Mouse (Mus musculus) heart, embryonic 11.5 days (tissue): ENCODE measurements around the gene Plcg2. TPM values are rescaled to one million over a fixed set of nuclear protein-coding genes. Genes with fewer than 3 reads are reported as not detected.
A peak's percentile ranks its signal among the peaks of the same experiment; 100 is the strongest.

Experiments used
- ATAC-seq: fragments of 200-750 bp; cut with Nextera tagmentation; replicated peaks from 2 replicates; pipeline ENCODE4 v1.8.0; 2017; ENCODE audit warnings: moderate library complexity; ENCODE audit not compliant: insufficient number of reproducible peaks, low FRiP score, low TSS enrichment
- H3K27ac ChIP-seq: fragments of 300-500 bp; sonication (generic); 2 replicates; pipeline ENCODE4 v1.5.1; 2014; ENCODE audit warnings: mild to moderate bottlenecking, low read depth, low read length
- H3K27me3 ChIP-seq: fragments of 300-500 bp; sonication (generic); 2 replicates; pipeline ENCODE4 v1.6.1; 2014; ENCODE audit warnings: mild to moderate bottlenecking, low read length, mixed read lengths; ENCODE audit not compliant: control insufficient read depth, insufficient read depth
- H3K36me3 ChIP-seq: fragments of 300-500 bp; sonication (generic); 2 replicates; pipeline ENCODE4 v1.6.1; 2014; ENCODE audit warnings: mild to moderate bottlenecking, low read length, moderate library complexity, mixed read lengths; ENCODE audit not compliant: control insufficient read depth, insufficient read depth
- H3K4me1 ChIP-seq: fragments of 300-500 bp; sonication (generic); 2 replicates; pipeline ENCODE4 v1.6.1; 2014; ENCODE audit warnings: low read length; ENCODE audit not compliant: control insufficient read depth, insufficient read depth
- H3K4me2 ChIP-seq: fragments of 300-500 bp; sonication (generic); 2 replicates; pipeline ENCODE4 v1.6.1; 2014; ENCODE audit warnings: mild to moderate bottlenecking, moderate library complexity
- H3K4me3 ChIP-seq: fragments of 300-500 bp; sonication (generic); 2 replicates; pipeline ENCODE4 v1.5.1; 2014; ENCODE audit warnings: low read depth, low read length
- H3K9ac ChIP-seq: fragments of 300-500 bp; sonication (generic); 2 replicates; pipeline ENCODE4 v1.6.1; 2014; ENCODE audit warnings: mild to moderate bottlenecking, low read depth, low read length, moderate library complexity
- H3K9me3 ChIP-seq: fragments of 300-500 bp; sonication (generic); replicated peaks from 2 replicates; pipeline ENCODE4 v1.6.1; 2016; ENCODE audit warnings: low read length; ENCODE audit not compliant: control insufficient read depth
- WGBS: fragments of 180-500 bp; shearing (Covaris S2); extraction: QIAGEN DNeasy Blood & Tissue Kit; methylation state at CpG from one replicate; pipeline ENCODE4 v1.1.7; 2014; ENCODE audit not compliant: insufficient replicate concordance; 5-methylcytosine and 5-hydroxymethylcytosine counted together
- polyA plus RNA-seq: library from polyadenylated mRNA; unstranded; fragments of >200 nt; fragmentation: Nextera tagmentation; extraction: Ambion mirVana; gene quantifications from 2 replicates; pipeline ENCODE4 v1.2.1, GENCODE M21; 2014

Plcg2 gene
- polyA plus RNA-seq, 1 experiment from 2014 or later, result 4.7 TPM

DNA sequence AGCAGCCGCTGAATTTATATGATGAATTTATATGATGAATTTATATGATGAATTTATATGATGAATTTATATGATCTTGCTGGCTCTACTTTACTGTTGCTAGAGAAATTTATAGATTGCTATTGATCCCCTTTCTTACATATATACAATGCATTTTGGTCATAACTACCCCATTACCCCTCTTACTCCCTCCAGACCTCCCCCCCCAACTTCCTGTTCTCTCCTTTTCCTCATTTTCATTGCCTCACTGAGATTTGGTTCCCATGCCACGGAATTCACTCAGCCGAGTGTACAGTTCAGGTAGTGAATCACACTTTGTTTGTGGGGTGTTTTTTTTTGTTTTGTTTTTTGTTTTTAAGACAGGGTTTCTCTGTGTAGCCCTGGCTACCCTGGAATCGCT is 20.8 kb downstream of the Plcg2 start:
- Histone ChIP-seq H3K9ac (no peak overlapping the region), H3K27ac (no peak overlapping the region), H3K27me3 (no peaks in the 10 kb centered on the region), H3K4me2 (no peak overlapping the region), H3K4me3 (no peak overlapping the region), H3K36me3 (no peaks in the 10 kb centered on the region), H3K4me1 (no peaks in the 10 kb centered on the region), H3K9me3 (no peaks in the 10 kb centered on the region)
- ATAC-seq, result no peak
- WGBS, result 69% methylated on average over 4 of the region's 4 CpGs

DNA sequence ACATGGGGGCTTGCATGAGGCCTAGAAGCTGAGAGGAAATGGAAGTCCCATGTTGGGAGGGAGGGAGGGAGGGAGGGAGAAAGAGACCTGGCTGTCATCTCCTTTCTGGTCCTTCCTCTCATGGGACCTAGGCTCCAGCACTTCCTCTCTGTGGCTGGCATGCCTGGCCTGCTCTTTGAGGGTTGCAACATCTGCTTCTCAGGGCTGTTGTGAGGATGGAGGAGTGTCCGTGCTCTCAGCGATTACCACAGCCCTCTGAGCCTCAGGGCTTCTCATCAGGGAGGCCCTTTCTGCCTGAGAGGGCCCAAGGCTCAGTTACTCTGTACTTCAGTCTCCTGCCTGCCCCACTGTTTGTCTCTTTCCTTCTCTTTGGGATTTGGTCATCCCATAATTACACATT is 28.1 kb downstream of the Plcg2 start:
- H3K4me2 ChIP-seq, result no peak overlapping the region
- H3K27ac ChIP-seq, result no peak overlapping the region
- WGBS, result 31% methylated on average over 2 of the region's 2 CpGs
- H3K9me3 ChIP-seq, result no peaks in the 10 kb centered on the region
- ATAC-seq, result 0 out of 2 replicates have a peak, but pooled peaks have one; percentile 24
- no peaks in the 10 kb centered on the region for H3K27me3 ChIP-seq
- no peaks in the 10 kb centered on the region for H3K36me3 ChIP-seq
- no peak overlapping the region for H3K4me3 ChIP-seq
- H3K4me1 ChIP-seq, result peaks cover 10% of the 10 kb centered on the region
- H3K9ac ChIP-seq, result no peak overlapping the region

DNA sequence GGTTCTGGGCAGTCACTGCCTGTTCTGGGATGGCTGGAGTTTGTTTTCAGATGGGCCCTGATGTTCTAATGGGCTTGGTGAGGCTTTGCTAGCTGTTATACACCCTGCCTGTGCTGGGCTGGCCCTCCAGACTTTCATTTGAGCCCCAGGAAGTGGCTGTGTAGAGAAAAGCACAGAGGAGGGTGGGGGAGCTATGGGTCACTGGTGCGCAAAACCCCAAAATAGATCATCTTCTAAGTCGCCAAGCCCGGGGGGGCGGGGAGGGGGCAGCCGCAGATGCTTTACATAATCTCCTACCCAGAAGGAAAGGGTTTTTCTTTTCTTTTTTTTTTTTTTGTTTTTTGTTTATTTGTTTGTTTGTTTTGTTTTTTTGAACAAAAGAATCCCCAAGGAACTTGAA is 29.9 kb downstream of the Plcg2 start:
- H3K9me3 ChIP-seq, result no peaks in the 10 kb centered on the region
- peaks cover 10% of the 10 kb centered on the region for H3K4me1 ChIP-seq
- no peaks in the 10 kb centered on the region for H3K27me3 ChIP-seq
- no peak overlapping the region for H3K4me3 ChIP-seq
- H3K4me2 ChIP-seq, result no peak overlapping the region
- no peak overlapping the region for H3K27ac ChIP-seq
- WGBS, result 71% methylated on average over 5 of the region's 5 CpGs
- ATAC-seq, result no peak
- H3K9ac ChIP-seq, result no peak overlapping the region
- H3K36me3 ChIP-seq, result no peaks in the 10 kb centered on the region

DNA sequence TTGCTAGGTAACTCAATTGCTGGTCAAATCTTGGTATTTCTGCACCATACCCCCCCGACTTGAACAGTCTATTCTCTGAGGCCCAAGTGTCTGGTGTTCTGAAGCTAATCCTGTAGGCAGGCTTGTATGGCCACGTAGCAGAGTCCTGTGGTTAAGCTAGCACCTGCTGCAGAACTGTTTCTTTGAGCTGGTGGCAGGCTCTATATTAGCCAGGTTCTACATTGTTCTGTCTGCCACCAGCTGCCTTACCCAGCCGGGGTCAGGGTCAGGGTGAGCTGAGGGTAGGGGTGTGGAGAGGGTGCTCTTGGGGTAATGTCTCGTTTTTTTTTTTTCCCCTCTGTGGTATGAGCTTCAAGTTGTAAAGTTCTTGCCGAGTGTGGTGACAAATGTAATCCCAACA is 31.1 kb downstream of the Plcg2 start:
- ATAC-seq, result no peak
- no peak overlapping the region for H3K27ac ChIP-seq
- H3K9ac ChIP-seq, result no peak overlapping the region
- WGBS, result 65% methylated on average over 5 of the region's 5 CpGs
- no peak overlapping the region for H3K4me3 ChIP-seq
- H3K4me2 ChIP-seq, result no peak overlapping the region
- peaks cover 10% of the 10 kb centered on the region for H3K4me1 ChIP-seq
- H3K27me3 ChIP-seq, result no peaks in the 10 kb centered on the region
- no peaks in the 10 kb centered on the region for H3K36me3 ChIP-seq
- H3K9me3 ChIP-seq, result no peaks in the 10 kb centered on the region

DNA sequence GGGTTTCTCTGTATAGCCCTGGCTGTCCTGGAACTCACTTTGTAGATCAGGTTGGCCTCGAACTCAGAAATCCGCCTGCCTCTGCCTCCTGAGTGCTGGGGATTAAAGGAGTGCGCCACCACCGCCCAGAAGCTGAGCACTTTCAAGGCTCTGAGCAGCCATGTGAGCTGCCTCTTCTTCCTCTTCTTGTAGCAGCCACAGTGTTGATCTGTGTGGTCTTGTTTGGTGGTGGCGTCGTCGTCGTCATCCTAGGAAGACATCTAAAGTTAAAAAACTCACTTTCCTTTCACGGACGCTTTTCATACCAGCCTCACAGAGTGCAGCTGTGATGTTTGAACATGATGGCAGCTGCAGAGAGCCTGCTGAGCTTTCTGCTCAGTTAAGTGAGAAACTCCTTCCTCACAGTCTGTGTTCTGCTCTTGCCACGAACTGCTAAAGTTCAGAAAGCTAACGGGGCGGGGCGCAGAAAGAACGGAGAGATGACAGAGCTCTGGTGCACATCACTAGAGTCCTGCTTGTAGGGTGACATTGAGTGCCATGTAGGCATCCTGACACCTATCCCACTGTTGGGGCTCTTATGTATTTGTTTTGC is 34.4 kb downstream of the Plcg2 start:
- no peaks in the 10 kb centered on the region for H3K27me3 ChIP-seq
- H3K36me3 ChIP-seq, result no peaks in the 10 kb centered on the region
- H3K4me1 ChIP-seq, result peaks cover 10% of the 10 kb centered on the region; the same call in 1 of the 2 replicates
- no peak overlapping the region for H3K4me3 ChIP-seq
- no peaks in the 10 kb centered on the region for H3K9me3 ChIP-seq
- 87% methylated on average over 15 of the region's 15 CpGs for WGBS
- no peak overlapping the region for H3K4me2 ChIP-seq
- no peak overlapping the region for H3K27ac ChIP-seq
- ATAC-seq, result no peak
- H3K9ac ChIP-seq, result no peak overlapping the region

DNA sequence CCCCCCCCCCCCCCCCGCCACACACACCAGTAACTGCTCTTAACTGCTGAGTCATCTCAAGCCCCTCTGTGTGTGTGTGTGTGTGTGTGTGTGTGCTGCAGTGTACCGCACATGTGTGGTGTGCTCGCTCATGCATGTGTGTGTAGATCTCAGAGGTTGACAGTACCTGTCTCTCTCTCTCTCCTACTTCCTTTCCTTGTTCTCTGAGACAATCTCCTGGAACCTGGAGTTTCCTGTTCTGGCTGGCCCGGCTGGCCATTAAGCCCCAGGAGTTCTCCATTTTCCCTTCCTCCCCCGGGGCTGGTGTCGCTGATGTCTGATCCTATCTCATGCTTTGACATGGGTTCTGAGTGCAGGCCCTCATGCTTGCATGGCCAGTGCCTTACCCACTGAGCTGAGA is 38.8 kb downstream of the Plcg2 start:
- 40% methylated on average over 5 of the region's 6 CpGs for WGBS
- Histone ChIP-seq H3K27me3 (no peaks in the 10 kb centered on the region), H3K36me3 (no peaks in the 10 kb centered on the region), H3K4me2 (no peak overlapping the region), H3K9me3 (no peaks in the 10 kb centered on the region), H3K9ac (no peak overlapping the region), H3K4me3 (no peak overlapping the region), H3K27ac (no peak overlapping the region), H3K4me1 (peaks cover 6% of the 10 kb centered on the region)
- no peak for ATAC-seq

DNA sequence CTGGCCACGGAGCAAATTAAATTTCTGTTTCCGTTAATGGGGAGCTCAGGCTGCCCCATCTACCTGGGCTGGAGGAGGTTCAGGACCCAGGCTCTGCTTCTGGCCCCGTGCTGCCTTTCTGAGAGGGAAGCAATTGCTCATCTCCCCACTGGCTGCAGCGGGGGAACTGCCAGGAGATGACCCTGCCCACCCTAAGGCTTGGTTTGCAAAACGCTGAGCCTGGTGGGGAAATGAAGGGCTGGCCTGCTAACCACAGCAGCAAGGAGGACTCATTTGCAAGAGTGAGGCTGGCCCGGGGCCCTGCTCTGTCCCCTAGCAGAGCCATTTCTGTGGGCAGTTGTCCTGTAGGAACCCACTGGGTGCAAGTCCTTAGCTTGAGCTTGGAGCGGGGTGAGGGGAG is 39.7 kb downstream of the Plcg2 start:
- Histone ChIP-seq H3K9me3 (no peaks in the 10 kb centered on the region), H3K4me3 (no peak overlapping the region), H3K27me3 (no peaks in the 10 kb centered on the region), H3K27ac (no peak overlapping the region), H3K4me1 (peaks cover 6% of the 10 kb centered on the region), H3K9ac (no peak overlapping the region), H3K36me3 (no peaks in the 10 kb centered on the region), H3K4me2 (no peak overlapping the region)
- ATAC-seq, result 0 out of 2 replicates have a peak, but pooled peaks have one; percentile 16
- WGBS, result 61% methylated on average over 7 of the region's 7 CpGs

DNA sequence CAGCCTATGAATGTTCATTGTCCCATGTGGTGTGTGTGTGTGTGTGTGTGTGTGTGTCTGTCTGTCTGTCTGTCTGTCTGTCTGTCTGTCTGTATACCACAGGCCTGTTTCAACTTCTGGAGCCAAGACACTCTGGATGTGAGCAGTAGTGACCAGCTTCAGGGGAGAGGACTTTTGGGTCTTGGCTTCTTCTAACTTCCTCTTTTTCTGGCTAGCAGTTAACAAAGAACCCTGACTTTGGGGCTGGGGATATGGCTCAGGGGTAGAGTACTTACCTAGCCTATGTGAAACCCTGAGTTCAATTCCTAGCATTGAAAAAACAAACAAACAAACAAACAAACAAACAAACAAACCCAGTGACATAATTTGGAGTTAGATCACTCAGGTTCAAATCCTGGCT is 44.9 kb downstream of the Plcg2 start:
- no peak overlapping the region for H3K4me3 ChIP-seq
- ATAC-seq, result no peak
- no peaks in the 10 kb centered on the region for H3K9me3 ChIP-seq
- peaks cover 15% of the 10 kb centered on the region for H3K4me1 ChIP-seq
- no peaks in the 10 kb centered on the region for H3K27me3 ChIP-seq
- no peaks in the 10 kb centered on the region for H3K36me3 ChIP-seq
- H3K9ac ChIP-seq, result no peak overlapping the region
- H3K4me2 ChIP-seq, result no peak overlapping the region
- H3K27ac ChIP-seq, result peak overlapping the region; percentile 80; the same call in 1 of the 2 replicates

DNA sequence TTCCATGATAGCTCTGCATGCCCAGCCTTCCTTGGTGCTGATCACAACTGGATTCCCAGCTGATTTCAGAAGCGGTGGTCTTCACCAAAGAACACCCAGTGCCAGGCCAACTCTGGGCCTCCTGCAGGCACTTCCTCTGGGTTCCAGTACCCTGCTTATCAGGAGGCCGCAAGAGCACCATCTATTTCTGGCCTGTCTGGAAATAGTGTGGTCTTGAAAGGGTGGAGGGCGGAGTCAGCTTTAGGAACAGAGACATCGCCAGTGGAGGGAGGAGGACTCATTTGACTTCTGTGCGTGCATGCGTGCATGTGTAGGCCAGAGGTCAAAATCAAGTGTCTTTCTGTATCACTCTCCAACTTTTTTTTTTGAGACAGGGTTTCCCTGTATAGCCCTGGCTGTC is 45.7 kb downstream of the Plcg2 start:
- peaks cover 15% of the 10 kb centered on the region for H3K4me1 ChIP-seq
- no peaks in the 10 kb centered on the region for H3K36me3 ChIP-seq
- H3K9ac ChIP-seq, result no peak overlapping the region
- H3K9me3 ChIP-seq, result no peaks in the 10 kb centered on the region
- peak overlapping the region; percentile 27; the same call in 1 of the 2 replicates for H3K4me2 ChIP-seq
- no peak for ATAC-seq
- 25% methylated on average over 6 of the region's 6 CpGs for WGBS
- H3K27me3 ChIP-seq, result no peaks in the 10 kb centered on the region
- H3K27ac ChIP-seq, result peak overlapping the region; percentile 80
- H3K4me3 ChIP-seq, result no peak overlapping the region
